Mouse (Mus musculus) liver, embryonic 11.5 days (tissue): ENCODE measurements around the gene Rpl3. TPM values are rescaled to one million over a fixed set of nuclear protein-coding genes. Genes with fewer than 3 reads are reported as not detected.

Experiments used
- ATAC-seq: fragments of 200-750 bp; cut with Nextera tagmentation; replicated peaks from 2 replicates; pipeline ENCODE4 v1.8.0; 2017; ENCODE audit warnings: moderate number of reproducible peaks, mild to moderate bottlenecking, moderate TSS enrichment, moderate library complexity; ENCODE audit not compliant: low FRiP score
- DNase-seq: peaks from one replicate; pipeline ENCODE4 v3.0.0-alpha.2; 2017; ENCODE audit warnings: low spot score
- H3K27ac ChIP-seq: fragments of 300-500 bp; sonication (generic); 2 replicates; pipeline ENCODE4 v1.5.1; 2014; ENCODE audit warnings: mild to moderate bottlenecking, low read depth, low read length, control low read depth
- H3K27me3 ChIP-seq: fragments of 300-500 bp; sonication (generic); replicated peaks from 2 replicates; pipeline ENCODE4 v1.6.1; 2014; ENCODE audit warnings: low read length, mixed read lengths; ENCODE audit not compliant: control insufficient read depth, insufficient read depth
- H3K36me3 ChIP-seq: fragments of 300-500 bp; sonication (generic); 2 replicates; pipeline ENCODE4 v1.6.1; 2014; ENCODE audit warnings: mild to moderate bottlenecking, low read length, moderate library complexity, mixed read lengths; ENCODE audit not compliant: control insufficient read depth, insufficient read depth
- H3K4me1 ChIP-seq: fragments of 300-500 bp; sonication (generic); replicated peaks from 2 replicates; pipeline ENCODE4 v1.6.1; 2014; ENCODE audit warnings: low read length, mixed read lengths; ENCODE audit not compliant: control insufficient read depth, insufficient read depth
- H3K4me2 ChIP-seq: fragments of 300-500 bp; sonication (generic); 2 replicates; pipeline ENCODE4 v1.6.1; 2014; ENCODE audit warnings: mild to moderate bottlenecking, control low read depth, moderate library complexity
- H3K4me3 ChIP-seq: fragments of 300-500 bp; sonication (generic); 2 replicates; pipeline ENCODE4 v1.5.1; 2014; ENCODE audit warnings: low read depth, low read length, control low read depth
- H3K9ac ChIP-seq: fragments of 300-500 bp; sonication (generic); 2 replicates; pipeline ENCODE4 v1.6.1; 2014; ENCODE audit warnings: low read depth, low read length, control low read depth
- H3K9me3 ChIP-seq: fragments of 300-500 bp; sonication (generic); 2 replicates; pipeline ENCODE4 v1.6.1; 2016; ENCODE audit warnings: low read length, inconsistent platforms, mixed read lengths; ENCODE audit not compliant: control insufficient read depth
- WGBS: fragments of 180-500 bp; shearing (Covaris S2); extraction: QIAGEN DNeasy Blood & Tissue Kit; methylation state at CpG from one replicate; pipeline ENCODE4 v1.1.7; 2014; 5-methylcytosine and 5-hydroxymethylcytosine counted together
- polyA plus RNA-seq: library from polyadenylated mRNA; unstranded; fragments of >200 nt; fragmentation: Nextera tagmentation; extraction: Ambion mirVana; gene quantifications from 2 replicates; pipeline ENCODE4 v1.2.1, GENCODE M21; 2014

Rpl3 gene
- polyA plus RNA-seq, 1 experiment from 2014 or later: 1,469 TPM

DNA sequence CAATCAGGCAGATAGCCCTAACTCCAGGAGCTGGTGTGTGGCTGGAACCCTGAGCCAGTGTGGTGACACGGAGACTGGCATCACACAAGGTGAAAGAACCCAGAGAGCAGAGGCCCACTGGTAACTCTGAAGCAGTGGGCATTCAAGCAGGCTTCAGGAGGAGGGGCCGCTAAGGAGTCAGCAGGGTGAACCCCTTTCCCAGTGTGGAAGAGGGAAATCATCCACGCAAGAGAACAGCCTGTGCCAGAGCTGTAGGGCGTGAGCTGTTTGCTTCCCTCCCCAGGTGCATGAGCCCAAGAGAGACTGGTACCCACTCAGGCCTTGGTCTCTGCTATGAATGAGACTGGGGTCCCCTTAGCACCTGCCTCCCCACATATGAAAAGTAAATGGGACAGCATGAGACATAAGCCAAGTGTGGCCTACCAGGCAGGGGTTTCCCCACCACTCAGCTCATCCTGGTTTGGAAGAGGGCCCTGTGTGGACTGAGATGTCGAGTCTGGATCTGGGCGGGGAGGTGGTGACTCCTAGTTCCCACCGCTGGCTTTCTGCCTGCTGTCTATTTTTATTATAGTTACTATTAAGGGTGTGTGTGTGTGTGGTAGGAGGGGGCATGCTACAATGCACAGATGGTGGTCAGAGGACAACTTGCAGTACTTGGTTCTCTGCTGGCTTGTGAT lies 19.0 kb downstream of the Rpl3 start:
- 84% methylated on average over 7 of the region's 7 CpGs for WGBS
- H3K27ac ChIP-seq: no peak overlapping the region
- no peak overlapping the region for H3K4me2 ChIP-seq
- H3K36me3 ChIP-seq: peaks cover 4% of the 10 kb centered on the region
- ATAC-seq (no peak), DNase-seq (no peak)
- no peak overlapping the region for H3K4me3 ChIP-seq
- no peaks in the 10 kb centered on the region for H3K9me3 ChIP-seq
- no peak overlapping the region for H3K9ac ChIP-seq
- no peaks in the 10 kb centered on the region for H3K27me3 ChIP-seq
- peaks cover 9% of the 10 kb centered on the region for H3K4me1 ChIP-seq

DNA sequence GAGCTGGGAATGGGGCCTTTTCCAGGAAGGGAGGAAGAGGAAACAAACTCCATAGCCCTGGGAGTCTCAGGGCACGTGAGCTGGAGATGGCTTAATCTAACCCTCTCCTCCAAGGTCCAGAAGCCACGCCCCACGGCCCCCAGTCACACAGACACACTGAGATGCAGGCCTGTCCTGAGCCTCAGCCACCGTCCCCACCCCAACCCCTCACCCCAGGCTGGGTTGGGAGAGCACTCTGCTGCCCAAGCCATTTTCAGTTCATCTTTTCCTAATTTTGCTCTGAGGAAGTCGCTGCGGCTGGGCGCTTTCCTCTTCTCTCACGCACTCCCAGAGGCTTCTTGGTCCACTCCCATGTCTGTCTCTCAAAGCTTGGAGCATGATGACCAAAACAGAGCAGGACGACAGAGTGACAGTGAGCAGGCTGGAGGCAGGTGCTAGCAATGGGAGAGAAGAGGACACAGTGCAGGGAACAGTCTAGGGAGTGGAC lies 19.7 kb downstream of the Rpl3 start:
- WGBS: 37% methylated on average over 9 of the region's 9 CpGs
- ATAC-seq: no peak
- H3K27me3 ChIP-seq: no peaks in the 10 kb centered on the region
- no peak overlapping the region for H3K9ac ChIP-seq
- H3K27ac ChIP-seq: no peak overlapping the region
- peak overlapping the region; percentile 4; the same call in 1 of the 2 replicates for H3K4me2 ChIP-seq
- peaks cover 9% of the 10 kb centered on the region for H3K4me1 ChIP-seq
- no peaks in the 10 kb centered on the region for H3K9me3 ChIP-seq
- no peak for DNase-seq
- H3K36me3 ChIP-seq: no peaks in the 10 kb centered on the region
- H3K4me3 ChIP-seq: no peak overlapping the region

DNA sequence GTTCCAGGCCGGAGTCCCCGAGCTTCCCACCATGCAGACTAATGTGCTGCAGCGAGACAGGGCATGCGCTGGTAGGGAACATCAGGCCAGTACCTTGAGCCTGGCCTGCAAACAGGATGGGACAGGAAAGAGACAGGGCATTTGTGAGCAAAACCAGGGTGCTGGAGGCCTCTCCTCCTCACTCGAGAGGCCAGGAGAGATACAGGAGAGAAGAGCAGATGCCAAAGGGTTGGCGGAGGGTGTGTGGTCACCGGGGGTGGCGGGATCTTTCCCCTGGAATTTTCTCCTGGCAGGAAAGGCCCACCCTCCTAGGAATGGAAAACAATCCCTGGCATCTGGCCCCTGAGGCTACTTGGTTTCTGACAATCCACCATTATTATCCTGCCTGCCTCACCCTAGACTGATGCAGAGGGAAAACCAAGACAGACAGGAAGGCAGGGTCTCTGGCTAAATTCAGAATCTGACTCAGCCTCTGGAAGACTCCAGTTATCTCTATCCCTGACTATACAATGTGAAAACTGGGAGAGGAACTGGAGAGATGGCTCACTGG lies 21.5 kb downstream of the Rpl3 start:
- Histone ChIP-seq H3K4me2 (no peak overlapping the region), H3K36me3 (no peaks in the 10 kb centered on the region), H3K4me1 (peaks cover 7% of the 10 kb centered on the region), H3K9me3 (no peaks in the 10 kb centered on the region), H3K9ac (no peak overlapping the region), H3K4me3 (no peak overlapping the region), H3K27ac (no peak overlapping the region), H3K27me3 (no peaks in the 10 kb centered on the region)
- 66% methylated on average over 8 of the region's 8 CpGs for WGBS
- ATAC-seq: no peak
- no peak for DNase-seq

DNA sequence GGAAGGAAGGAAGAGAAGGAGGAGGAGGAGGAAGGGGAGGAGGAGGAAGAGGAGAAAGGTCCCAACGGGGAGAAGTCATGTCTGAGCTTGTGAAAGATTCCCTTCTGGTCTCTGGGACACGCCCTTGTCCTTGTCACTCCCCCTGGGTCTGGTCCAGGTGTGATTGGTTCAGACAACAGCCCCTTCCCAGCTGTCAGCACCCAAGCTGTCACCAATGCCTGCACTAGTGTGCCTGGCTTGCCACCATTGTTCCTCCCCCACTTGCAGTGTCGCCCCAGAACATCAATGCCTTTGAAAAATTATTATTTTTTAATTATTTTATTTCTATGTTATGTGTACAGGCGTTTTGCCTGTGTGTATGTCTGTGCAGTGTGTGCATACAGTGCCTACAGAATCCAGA lies 22.5 kb downstream of the Rpl3 start:
- no peaks in the 10 kb centered on the region for H3K27me3 ChIP-seq
- no peak overlapping the region for H3K4me2 ChIP-seq
- ATAC-seq (no peak), DNase-seq (no peak)
- no peak overlapping the region for H3K9ac ChIP-seq
- H3K4me1 ChIP-seq: 0 out of 2 replicates have a peak, but pooled peaks cover 2% of the 10 kb centered on the region
- H3K9me3 ChIP-seq: no peaks in the 10 kb centered on the region
- no peak overlapping the region for H3K27ac ChIP-seq
- 53% methylated on average over 4 of the region's 4 CpGs for WGBS
- H3K36me3 ChIP-seq: no peaks in the 10 kb centered on the region
- no peak overlapping the region for H3K4me3 ChIP-seq

DNA sequence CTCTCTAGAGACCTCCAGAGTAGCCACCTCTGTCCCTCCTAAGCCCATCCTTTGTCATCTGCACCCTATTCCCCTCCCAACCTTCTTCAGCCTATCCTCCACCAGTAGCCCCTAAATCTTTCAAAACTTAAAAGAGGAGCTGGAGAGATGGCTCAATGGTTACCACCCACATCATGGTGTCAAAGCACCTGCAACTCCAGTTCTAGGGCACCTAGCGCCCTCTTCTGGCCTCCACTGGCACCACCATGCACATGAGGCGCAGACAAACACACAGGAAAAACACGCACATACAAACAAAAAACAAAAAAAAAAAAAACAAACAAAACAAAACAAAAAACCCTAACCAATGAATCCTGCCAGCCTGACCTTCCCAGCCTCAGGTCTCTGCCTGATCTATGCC lies 25.1 kb downstream of the Rpl3 start:
- no peak overlapping the region for H3K4me2 ChIP-seq
- H3K36me3 ChIP-seq: no peaks in the 10 kb centered on the region
- ATAC-seq: no peak
- no peaks in the 10 kb centered on the region for H3K9me3 ChIP-seq
- no peak overlapping the region for H3K4me3 ChIP-seq
- no peaks in the 10 kb centered on the region for H3K4me1 ChIP-seq
- no peak overlapping the region for H3K9ac ChIP-seq
- 54% methylated on average over 3 of the region's 3 CpGs for WGBS
- DNase-seq: no peak
- no peak overlapping the region for H3K27ac ChIP-seq
- H3K27me3 ChIP-seq: no peaks in the 10 kb centered on the region; the same call in 1 of the 2 replicates

DNA sequence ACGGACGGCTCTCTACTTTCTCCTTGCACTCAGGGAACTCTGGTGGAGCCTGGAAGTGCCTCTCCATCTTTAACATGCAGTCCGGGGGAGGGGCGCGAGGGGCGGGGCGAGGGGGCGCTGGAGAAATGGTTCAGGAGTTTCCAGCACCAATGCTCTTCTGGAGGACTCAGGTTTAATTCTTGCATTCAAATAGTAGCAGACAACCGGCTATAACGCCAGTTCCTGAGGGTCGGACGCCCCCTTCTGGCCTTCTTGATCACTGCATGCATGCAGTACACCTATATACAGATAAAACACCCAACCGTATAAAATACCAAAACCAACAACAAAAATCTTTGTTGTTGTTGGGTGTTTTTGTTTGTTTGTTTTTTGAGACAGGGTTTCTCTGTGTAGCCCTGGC lies 26.3 kb downstream of the Rpl3 start:
- WGBS: 18% methylated on average over 13 of the region's 13 CpGs
- Histone ChIP-seq H3K9ac (no peak overlapping the region), H3K4me3 (no peak overlapping the region), H3K36me3 (no peaks in the 10 kb centered on the region), H3K27ac (no peak overlapping the region), H3K9me3 (no peaks in the 10 kb centered on the region), H3K4me2 (no peak overlapping the region), H3K27me3 (no peaks in the 10 kb centered on the region; the same call in 1 of the 2 replicates), H3K4me1 (no peaks in the 10 kb centered on the region)
- no peak for ATAC-seq
- DNase-seq: no peak

DNA sequence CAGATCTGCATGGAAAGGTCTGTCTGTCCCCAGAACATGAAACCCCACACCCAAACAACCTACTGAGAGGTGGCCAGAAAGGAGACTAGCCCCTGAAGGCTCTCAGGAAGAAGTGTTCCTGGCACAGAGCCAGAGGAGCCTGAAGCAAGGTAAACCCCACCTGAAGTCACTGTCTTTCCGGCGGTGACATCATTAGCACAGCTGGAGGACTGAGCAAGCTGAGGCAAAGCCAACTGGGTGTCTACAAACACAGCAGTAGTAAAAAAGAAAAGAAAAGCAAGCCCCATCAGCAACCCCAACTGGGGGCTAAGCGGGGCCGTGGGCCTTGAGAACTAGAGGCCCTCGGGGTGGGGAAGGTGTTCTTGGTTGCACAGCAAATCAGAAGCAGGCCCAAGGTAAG lies 26.7 kb downstream of the Rpl3 start:
- no peak overlapping the region for H3K9ac ChIP-seq
- no peak for ATAC-seq

DNA sequence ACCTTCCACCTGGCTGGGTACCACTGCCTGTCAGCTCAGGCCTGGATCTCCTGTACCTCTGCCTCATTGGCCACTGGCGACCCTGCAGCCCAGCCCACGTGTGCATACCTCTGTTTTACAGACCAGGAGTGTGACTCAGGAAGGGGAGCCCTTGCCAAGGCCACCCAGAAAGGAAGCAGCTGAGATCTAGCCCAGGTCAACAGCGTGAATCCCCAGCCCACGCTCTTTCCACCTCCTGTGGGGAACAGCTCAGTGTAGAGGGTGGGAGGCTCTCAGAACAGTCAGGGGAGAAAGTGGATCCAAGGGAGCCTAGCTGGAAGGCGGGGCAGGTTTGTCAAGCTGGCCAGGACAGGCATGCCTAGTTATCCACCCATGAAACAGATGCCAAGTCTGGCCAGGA lies 28.8 kb downstream of the Rpl3 start:
- no peak overlapping the region for H3K4me2 ChIP-seq
- no peaks in the 10 kb centered on the region; the same call in 1 of the 2 replicates for H3K27me3 ChIP-seq
- H3K4me1 ChIP-seq: no peaks in the 10 kb centered on the region
- H3K9ac ChIP-seq: no peak overlapping the region
- H3K4me3 ChIP-seq: no peak overlapping the region
- ATAC-seq: no peak
- DNase-seq: no peak
- H3K36me3 ChIP-seq: no peaks in the 10 kb centered on the region
- no peaks in the 10 kb centered on the region for H3K9me3 ChIP-seq
- WGBS: 53% methylated on average over 5 of the region's 5 CpGs
- no peak overlapping the region for H3K27ac ChIP-seq

More for the DNA sequence above, 26.7 kb downstream of the Rpl3 start:
- 76% methylated on average over 5 of the region's 5 CpGs for whole genome bisulfite sequencing
- no peak for DNase-seq
- Histone ChIP-seq H3K4me1 (no peaks in the 10 kb centered on the region), H3K36me3 (no peaks in the 10 kb centered on the region), H3K27me3 (no peaks in the 10 kb centered on the region; the same call in 1 of the 2 replicates), H3K4me2 (no peak overlapping the region), H3K27ac (no peak overlapping the region), H3K9me3 (no peaks in the 10 kb centered on the region), H3K4me3 (no peak overlapping the region)

DNA sequence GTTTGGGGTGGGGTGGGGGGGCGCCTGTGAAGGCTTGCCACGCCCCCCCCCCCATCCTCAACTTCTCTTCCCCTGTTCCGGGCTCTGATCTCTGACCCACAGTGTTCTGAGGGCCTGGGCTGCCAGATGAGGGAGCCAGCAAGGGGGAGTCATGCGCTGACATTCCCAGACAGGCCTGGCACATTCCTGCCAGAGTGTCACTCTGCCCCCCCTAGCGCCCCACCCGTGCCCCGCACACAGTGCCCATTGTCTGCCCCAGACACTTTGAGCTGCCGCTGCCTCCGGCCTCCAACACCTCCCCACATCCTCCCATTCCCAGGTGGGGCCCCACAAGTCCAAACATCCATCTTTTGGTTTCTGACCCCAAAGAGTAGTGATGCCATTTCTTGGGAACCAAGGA lies 29.3 kb downstream of the Rpl3 start:
- Histone ChIP-seq H3K4me3 (no peak overlapping the region), H3K36me3 (no peaks in the 10 kb centered on the region), H3K4me1 (no peaks in the 10 kb centered on the region), H3K9ac (no peak overlapping the region), H3K27ac (no peak overlapping the region), H3K9me3 (no peaks in the 10 kb centered on the region), H3K4me2 (no peak overlapping the region), H3K27me3 (no peaks in the 10 kb centered on the region; the same call in 1 of the 2 replicates)
- 78% methylated on average over 8 of the region's 9 CpGs for WGBS
- DNase-seq (no peak), ATAC-seq (no peak)
